Mouse (Mus musculus) erythroblast, embryonic 14.5 days (primary cell): ENCODE data around the gene Mllt3. TPM values are rescaled to one million over a fixed set of nuclear protein-coding genes. Genes with fewer than 3 reads are reported as not detected.

Source experiments
- H3K27me3 ChIP-seq: 2 replicates; pipeline ENCODE4 v1.6.1; 2012; ENCODE audit warnings: inconsistent platforms; ENCODE audit not compliant: control insufficient read depth
- H3K36me3 ChIP-seq: 2 replicates; pipeline ENCODE4 v1.6.1; 2012; ENCODE audit warnings: mild to moderate bottlenecking, inconsistent platforms; ENCODE audit not compliant: control insufficient read depth
- H3K4me1 ChIP-seq: 2 replicates; pipeline ENCODE4 v1.6.1; 2012; ENCODE audit warnings: inconsistent platforms; ENCODE audit not compliant: control insufficient read depth
- H3K4me3 ChIP-seq: replicated peaks from 2 replicates; pipeline ENCODE3; 2012; ENCODE audit warnings: moderate library complexity, mild to moderate bottlenecking, inconsistent platforms
- H3K9me3 ChIP-seq: 2 replicates; pipeline ENCODE4 v1.6.1; 2012; ENCODE audit warnings: low read length, inconsistent platforms, mixed read lengths; ENCODE audit not compliant: control insufficient read depth
- GATA1 ChIP-seq: IDR thresholded peaks from 2 replicates; pipeline ENCODE4 v1.6.1; 2012; ENCODE audit warnings: low read length, inconsistent platforms, mixed read lengths
- TAL1 ChIP-seq: IDR thresholded peaks from 3 replicates; pipeline ENCODE4 v1.6.1; 2012; ENCODE audit warnings: low read length, inconsistent platforms, mixed read lengths
- polyA plus RNA-seq: library from polyadenylated mRNA; stranded (reverse); fragments of >175 nt; gene quantifications from 2 replicates; pipeline ENCODE4 v1.2.3, GENCODE M21; 2012

Mllt3 gene
- polyA plus RNA-seq, 1 experiment: 7.8 TPM

GRCm38 (mm10) chr4:88017452-88018350 lies 15.5 kb downstream of the Mllt3 start:
- no peak for TF ChIP-seq GATA1
- TF ChIP-seq TAL1: no peak
- peaks cover 4% of the 10 kb centered on the region for H3K4me1 ChIP-seq
- H3K27me3 ChIP-seq: no peaks in the 10 kb centered on the region
- no peaks in the 10 kb centered on the region for H3K9me3 ChIP-seq
- no peaks in the 10 kb centered on the region for H3K36me3 ChIP-seq
- H3K4me3 ChIP-seq: no peak overlapping the region

GRCm38 (mm10) chr4:88015765-88016164 lies 17.4 kb downstream of the Mllt3 start:
- TF ChIP-seq GATA1: no peak
- no peak for TF ChIP-seq TAL1
- Histone ChIP-seq H3K36me3 (no peaks in the 10 kb centered on the region), H3K9me3 (no peaks in the 10 kb centered on the region), H3K27me3 (no peaks in the 10 kb centered on the region), H3K4me1 (peaks cover 4% of the 10 kb centered on the region), H3K4me3 (no peak overlapping the region)

DNA sequence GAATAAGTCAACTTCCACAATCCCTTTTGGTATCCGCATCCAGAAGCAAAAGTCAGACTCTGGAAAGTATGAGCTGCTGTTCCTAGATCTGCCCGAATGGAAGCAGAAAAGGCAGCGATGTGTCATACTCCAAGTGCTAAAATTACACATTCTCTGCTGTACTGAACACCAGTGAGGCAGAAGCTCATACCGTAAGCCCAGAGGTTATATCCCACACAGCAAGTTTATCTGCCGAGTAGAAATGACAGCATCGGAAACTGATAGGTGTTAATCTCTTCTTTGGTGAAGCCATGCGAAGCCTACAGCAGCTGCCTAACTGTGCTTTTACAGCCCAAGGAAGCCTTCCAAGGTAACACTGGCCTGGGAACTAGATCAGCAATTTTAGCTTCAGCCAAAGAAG lies 17.9 kb downstream of the Mllt3 start:
- H3K27me3 ChIP-seq: no peaks in the 10 kb centered on the region
- H3K36me3 ChIP-seq: no peaks in the 10 kb centered on the region
- no peak overlapping the region for H3K4me3 ChIP-seq
- H3K9me3 ChIP-seq: no peaks in the 10 kb centered on the region
- TF ChIP-seq TAL1 (no peak), GATA1 (no peak)
- peaks cover 4% of the 10 kb centered on the region for H3K4me1 ChIP-seq

- H3K4me1 ChIP-seq: peaks cover 4% of the 10 kb centered on the region
- H3K27me3 ChIP-seq: no peaks in the 10 kb centered on the region
- H3K36me3 ChIP-seq: no peaks in the 10 kb centered on the region
- TF ChIP-seq TAL1 (no peak), GATA1 (no peak)
- H3K4me3 ChIP-seq: no peak overlapping the region
- no peaks in the 10 kb centered on the region for H3K9me3 ChIP-seq
These were observed 20.4 kb downstream of the Mllt3 start for GRCm38 (mm10) chr4:88012774-88013173.

GRCm38 (mm10) chr4:88011870-88012572 lies 21.1 kb downstream of the Mllt3 start:
- no peaks in the 10 kb centered on the region for H3K9me3 ChIP-seq
- no peaks in the 10 kb centered on the region for H3K27me3 ChIP-seq
- H3K4me1 ChIP-seq: peaks cover 4% of the 10 kb centered on the region
- H3K4me3 ChIP-seq: no peak overlapping the region
- no peak for TF ChIP-seq GATA1
- no peak for TF ChIP-seq TAL1
- no peaks in the 10 kb centered on the region for H3K36me3 ChIP-seq

GRCm38 (mm10) chr4:88010441-88010840 lies 22.7 kb downstream of the Mllt3 start:
- H3K9me3 ChIP-seq: no peaks in the 10 kb centered on the region
- H3K36me3 ChIP-seq: no peaks in the 10 kb centered on the region
- H3K27me3 ChIP-seq: no peaks in the 10 kb centered on the region
- H3K4me1 ChIP-seq: peaks cover 3% of the 10 kb centered on the region
- no peak for TF ChIP-seq GATA1
- no peak for TF ChIP-seq TAL1
- H3K4me3 ChIP-seq: no peak overlapping the region

- Histone ChIP-seq H3K36me3 (no peaks in the 10 kb centered on the region), H3K27me3 (no peaks in the 10 kb centered on the region), H3K4me3 (no peak overlapping the region), H3K4me1 (peaks cover 3% of the 10 kb centered on the region; the same call in 1 of the 2 replicates), H3K9me3 (no peaks in the 10 kb centered on the region)
- TF ChIP-seq TAL1 (no peak), GATA1 (no peak)
These were observed 27.4 kb downstream of the Mllt3 start for GRCm38 (mm10) chr4:88005801-88006200.

GRCm38 (mm10) chr4:88003159-88003948 lies 29.8 kb downstream of the Mllt3 start:
- H3K36me3 ChIP-seq: no peaks in the 10 kb centered on the region
- H3K4me3 ChIP-seq: no peak overlapping the region
- H3K4me1 ChIP-seq: peaks cover 3% of the 10 kb centered on the region; the same call in 1 of the 2 replicates
- TF ChIP-seq GATA1 (no peak), TAL1 (no peak)
- no peaks in the 10 kb centered on the region for H3K9me3 ChIP-seq
- no peaks in the 10 kb centered on the region for H3K27me3 ChIP-seq

DNA sequence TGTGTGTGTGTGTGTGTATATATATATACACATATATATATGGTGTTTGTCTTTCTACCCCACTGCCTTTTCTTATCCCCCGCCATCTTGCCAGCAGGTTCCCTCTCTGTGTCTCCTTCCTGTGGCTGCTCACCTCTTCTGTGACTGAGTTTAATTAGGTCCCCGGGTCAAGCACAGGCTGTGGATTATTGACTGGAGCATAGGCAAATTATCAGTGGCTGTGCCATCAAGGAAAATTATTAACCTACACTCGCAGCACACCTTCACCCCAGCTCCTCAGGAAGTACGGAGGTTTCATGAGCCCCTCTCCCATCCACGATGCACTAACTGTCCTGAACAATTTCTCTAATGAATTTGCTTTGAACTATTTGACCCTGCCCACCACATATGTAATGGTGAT lies 41.5 kb downstream of the Mllt3 start:
- TF ChIP-seq TAL1 (no peak), GATA1 (no peak)
- Histone ChIP-seq H3K27me3 (no peaks in the 10 kb centered on the region), H3K9me3 (no peaks in the 10 kb centered on the region), H3K36me3 (no peaks in the 10 kb centered on the region), H3K4me3 (no peak overlapping the region), H3K4me1 (no peaks in the 10 kb centered on the region)
